11 mouse cellular contexts compared by ENCODE assay signal in the genomic region with DNA sequence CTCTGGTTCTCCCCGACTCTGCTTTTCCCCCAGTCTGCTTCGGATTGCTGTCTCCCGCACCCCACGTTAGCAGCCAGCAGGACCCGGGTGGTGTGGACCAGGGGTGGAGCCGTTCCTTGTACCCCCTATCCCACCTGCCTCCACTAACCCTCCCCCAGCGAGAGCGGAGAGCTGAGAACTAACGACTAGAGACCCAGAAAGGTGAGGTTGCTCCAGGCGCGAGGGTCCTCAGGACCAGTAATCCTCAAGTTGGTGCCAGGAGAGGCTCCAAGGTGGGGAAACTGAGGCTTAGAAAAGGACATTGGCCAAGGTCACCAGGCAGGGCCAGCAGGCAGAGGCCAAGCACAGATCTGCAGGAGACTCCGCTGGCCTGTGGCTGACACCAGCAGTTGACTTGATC. TPM values are rescaled to one million over a fixed set of nuclear protein-coding genes. Genes with fewer than 3 reads are reported as not detected.
DNase-seq lines count a peak whose midpoint lies in the region; ATAC-seq lines count a peak whose summit lies in the region.
"Had no signal": no experiment of that assay in that cellular context is flagged by ENCODE, and none has a peak within 500 bp of the region (broad histone marks: within the 10 kb centered on the region; RNA-seq: fewer than 3 reads in every experiment).

No protein-coding gene starts in this region.

- no peaks in the 10 kb centered on the region for H3K9me3 ChIP-seq in heart, embryonic 12.5 days (replicated peaks)
- H3K9me3 ChIP-seq in hindbrain, embryonic 14.5 days (ENCODE audit: control insufficient read depth, low read length): no peaks in the 10 kb centered on the region
- no peaks in the 10 kb centered on the region for H3K9me3 ChIP-seq in midbrain, embryonic 13.5 days

- peaks cover 18% of the 10 kb centered on the region for H3K4me1 ChIP-seq in heart, embryonic 12.5 days (replicated peaks)
- H3K4me1 ChIP-seq in hindbrain, embryonic 14.5 days (replicated peaks; ENCODE audit: control insufficient read depth, insufficient read depth, low read length): peaks cover 14% of the 10 kb centered on the region
- H3K4me1 ChIP-seq in midbrain, embryonic 13.5 days (replicated peaks): peaks cover 38% of the 10 kb centered on the region

- 2% methylated on average over 12 of the region's 12 CpGs for WGBS in heart, embryonic 12.5 days
- WGBS in hindbrain, embryonic 14.5 days: 2% methylated on average over 11 of the region's 12 CpGs
- under 1% methylated on average over 12 of the region's 12 CpGs for WGBS in midbrain, embryonic 13.5 days

- ATAC-seq in heart, embryonic 12.5 days (ENCODE audit: insufficient number of reproducible peaks, low FRiP score): no peak
- no peak for ATAC-seq in hindbrain, embryonic 14.5 days (ENCODE audit: low FRiP score)
- ATAC-seq in midbrain, embryonic 13.5 days: 0 out of 2 replicates have a peak, but pooled peaks have one; percentile 4
- ATAC-seq in monocyte, adult 5-6 weeks (replicated peaks; ENCODE audit: insufficient number of reproducible peaks, low FRiP score, low TSS enrichment, poor library complexity, severe bottlenecking): no peak

- H3K9ac ChIP-seq in heart, embryonic 12.5 days: no peak overlapping the region
- H3K9ac ChIP-seq in hindbrain, embryonic 14.5 days: peak overlapping the region; percentile 67
- H3K9ac ChIP-seq in midbrain, embryonic 13.5 days (replicated peaks): peak overlapping the region; percentile 68; the same call in 1 of the 2 replicates

- DNase-seq in heart, adult 18-20 months: no peak
- peak; percentile 56 for DNase-seq in R1 (ENCODE audit: low read depth, low spot score)
- no peak for DNase-seq in hindbrain, embryonic 14.5 days (ENCODE audit: low spot score)
- no peak for DNase-seq in embryo, embryonic 9.5 days (ENCODE audit: extremely low spot score)
- DNase-seq in c-Kit-positive CD71-positive TER-119-positive erythroid progenitor cells, embryonic 14.5 days (ENCODE audit: low spot score): no peak
- DNase-seq: adrenal gland, postnatal 36 days; B cell, adult 2 months; spleen, adult 18-20 months had no signal

- H3K27me3 ChIP-seq in heart, embryonic 12.5 days (replicated peaks): peaks cover 97% of the 10 kb centered on the region
- H3K27me3 ChIP-seq in hindbrain, embryonic 14.5 days (ENCODE audit: control insufficient read depth, insufficient read depth, low read length): peaks cover 55% of the 10 kb centered on the region
- H3K27me3 ChIP-seq in midbrain, embryonic 13.5 days: peaks cover 79% of the 10 kb centered on the region

- peak overlapping the region; percentile 96 for H3K4me2 ChIP-seq in heart, embryonic 12.5 days
- H3K4me2 ChIP-seq in hindbrain, embryonic 14.5 days (replicated peaks): peak overlapping the region; percentile 98
- H3K4me2 ChIP-seq in midbrain, embryonic 13.5 days (replicated peaks): peak overlapping the region; percentile 99

- H3K27ac ChIP-seq in heart, embryonic 12.5 days (ENCODE audit: poor library complexity, severe bottlenecking): no peak overlapping the region
- no peak overlapping the region for H3K27ac ChIP-seq in hindbrain, embryonic 14.5 days
- no peak overlapping the region for H3K27ac ChIP-seq in midbrain, embryonic 13.5 days

- H3K36me3 ChIP-seq in heart, embryonic 12.5 days: no peaks in the 10 kb centered on the region
- no peaks in the 10 kb centered on the region for H3K36me3 ChIP-seq in hindbrain, embryonic 14.5 days (replicated peaks; ENCODE audit: control insufficient read depth, insufficient read depth)
- H3K36me3 ChIP-seq in midbrain, embryonic 13.5 days: no peaks in the 10 kb centered on the region

- peak overlapping the region; percentile 59 for H3K4me3 ChIP-seq in heart, embryonic 12.5 days
- peak overlapping the region; percentile 70 for H3K4me3 ChIP-seq in hindbrain, embryonic 14.5 days (replicated peaks; ENCODE audit: low read length)
- peak overlapping the region; percentile 63 for H3K4me3 ChIP-seq in midbrain, embryonic 13.5 days (replicated peaks)

RNA-seq across cellular contexts. Expression of a gene that starts 0.7 kb away (rescaled TPM):
- 0.15 and 0.18 TPM in 2 replicates for polyA plus RNA-seq in heart, embryonic 12.5 days (2016; fragmentation: Nextera tagmentation; extraction: Ambion mirVana)
- total RNA-seq in heart, adult 18-20 months (2021): not detected
- polyA plus RNA-seq in hindbrain, embryonic 14.5 days (2014; fragmentation: Nextera tagmentation; extraction: Ambion mirVana): 2.2 and 2.5 TPM in 2 replicates
- polyA plus RNA-seq in midbrain, embryonic 13.5 days (2015; fragmentation: Nextera tagmentation; extraction: Ambion mirVana): 0.69 and 1.0 TPM in 2 replicates
- 0.85 TPM in 1 of 3 replicates, not detected in the others for total RNA-seq in monocyte, adult 5-6 weeks (2017)

RNA-seq across cellular contexts. Expression of a gene that starts 42.8 kb away (rescaled TPM):
- 48.1 and 53.6 TPM in 2 replicates for polyA plus RNA-seq in heart, embryonic 12.5 days (2016; fragmentation: Nextera tagmentation; extraction: Ambion mirVana)
- 10 to 100 TPM; 24.7 to 25.5 TPM for total RNA-seq in heart, adult 18-20 months (2021)
- polyA plus RNA-seq in hindbrain, embryonic 14.5 days (2014; fragmentation: Nextera tagmentation; extraction: Ambion mirVana): 57.3 and 58.3 TPM in 2 replicates
- 66.9 and 72.9 TPM in 2 replicates for polyA plus RNA-seq in midbrain, embryonic 13.5 days (2015; fragmentation: Nextera tagmentation; extraction: Ambion mirVana)
- 5.9 to 15.2 TPM (median 8.8 TPM) in 3 replicates for total RNA-seq in monocyte, adult 5-6 weeks (2017)

RNA-seq across cellular contexts. Expression of a gene that starts 43.1 kb away (rescaled TPM):
- 1,618 and 1,621 TPM in 2 replicates for polyA plus RNA-seq in heart, embryonic 12.5 days (2016; fragmentation: Nextera tagmentation; extraction: Ambion mirVana)
- total RNA-seq in heart, adult 18-20 months (2021): 1,000 to 10,000 TPM; 1,576 to 1,640 TPM
- 603 and 721 TPM in 2 replicates for polyA plus RNA-seq in hindbrain, embryonic 14.5 days (2014; fragmentation: Nextera tagmentation; extraction: Ambion mirVana)
- polyA plus RNA-seq in midbrain, embryonic 13.5 days (2015; fragmentation: Nextera tagmentation; extraction: Ambion mirVana): 524 and 547 TPM in 2 replicates
- 46.1 to 75.5 TPM (median 70.1 TPM) in 3 replicates for total RNA-seq in monocyte, adult 5-6 weeks (2017)
